Mouse (Mus musculus) olfactory bulb, adult 2 months (tissue): ENCODE results near the gene Psmf1.

Source experiments
- CTCF ChIP-seq: fragments of 200-500 bp; IDR thresholded peaks from 2 replicates; pipeline ENCODE4 v1.5.1; 2012; ENCODE audit warnings: low read depth, mild to moderate bottlenecking, low read length, moderate library complexity; ENCODE audit not compliant: insufficient read depth
- POLR2A ChIP-seq: fragments of 200-500 bp; IDR thresholded peaks from 2 replicates; pipeline ENCODE4 v1.6.1; 2012; ENCODE audit warnings: mild to moderate bottlenecking, low read depth, low read length, moderate library complexity; ENCODE audit not compliant: insufficient read depth

GRCm38 (mm10) chr2:151668433-151668832 is 75.6 kb downstream of the Psmf1 start, which contains the start of gene Rad21l:
- TF ChIP-seq POLR2A (no peak), CTCF (no peak)
